Mouse (Mus musculus) heart, embryonic 14.5 days (tissue): ENCODE results near the gene Rmnd5b. TPM values are rescaled to one million over a fixed set of nuclear protein-coding genes. Genes with fewer than 3 reads are reported as not detected.

Experiments used
- ATAC-seq: fragments of 200-750 bp; cut with Nextera tagmentation; 2 replicates; pipeline ENCODE4 v1.8.0; 2017; ENCODE audit warnings: low read depth, moderate TSS enrichment; ENCODE audit not compliant: insufficient number of reproducible peaks, insufficient read depth, low FRiP score
- H3K27ac ChIP-seq, 2 experiments: fragments of 200-500 bp in 1 of 2; fragments of 300-500 bp in 1 of 2; sonication (generic) in 1 of 2; replicated peaks in 1 of 2; 2 replicates each; pipeline ENCODE4 v1.5.1; 2012 to 2014; ENCODE audit warnings: low read depth in 2 of 2, low read length in 2 of 2, control low read depth in 1 of 2, mild to moderate bottlenecking in 1 of 2, mixed read lengths in 1 of 2; ENCODE audit not compliant: control insufficient read depth in 1 of 2, insufficient read depth in 1 of 2
- H3K27me3 ChIP-seq: fragments of 300-500 bp; sonication (generic); 2 replicates; pipeline ENCODE4 v1.6.1; 2014; ENCODE audit warnings: mild to moderate bottlenecking, low read length, control low read depth; ENCODE audit not compliant: control insufficient read depth, insufficient read depth
- H3K36me3 ChIP-seq: fragments of 300-500 bp; sonication (generic); 2 replicates; pipeline ENCODE4 v1.6.1; 2014; ENCODE audit warnings: mild to moderate bottlenecking, control low read depth, low read length, mixed read lengths; ENCODE audit not compliant: control insufficient read depth, insufficient read depth
- H3K4me1 ChIP-seq, 2 experiments: fragments of 200-500 bp in 1 of 2; fragments of 300-500 bp in 1 of 2; sonication (generic) in 1 of 2; 2 replicates each; pipeline ENCODE4 v1.6.1; 2012 to 2014; ENCODE audit warnings: low read length in 2 of 2, control low read depth in 1 of 2, mixed read lengths in 1 of 2; ENCODE audit not compliant: control insufficient read depth in 2 of 2, insufficient read depth in 2 of 2
- H3K4me2 ChIP-seq: fragments of 300-500 bp; sonication (generic); 2 replicates; pipeline ENCODE4 v1.6.1; 2014; ENCODE audit warnings: mild to moderate bottlenecking, low read length
- H3K4me3 ChIP-seq, 2 experiments: fragments of 200-500 bp in 1 of 2; fragments of 300-500 bp in 1 of 2; sonication (generic) in 1 of 2; 2 replicates each; pipeline ENCODE4 v1.5.1; 2012 to 2014; ENCODE audit warnings: low read length in 2 of 2, mild to moderate bottlenecking in 2 of 2, control low read depth in 1 of 2, low read depth in 1 of 2, moderate library complexity in 1 of 2; ENCODE audit not compliant: control insufficient read depth in 1 of 2, insufficient read depth in 1 of 2
- H3K9ac ChIP-seq: fragments of 300-500 bp; sonication (generic); 2 replicates; pipeline ENCODE4 v1.6.1; 2014; ENCODE audit warnings: mild to moderate bottlenecking, low read length
- H3K9me3 ChIP-seq: fragments of 300-500 bp; sonication (generic); 2 replicates; pipeline ENCODE4 v1.6.1; 2016; ENCODE audit warnings: low read length, control low read depth; ENCODE audit not compliant: control insufficient read depth
- WGBS: fragments of 180-500 bp; shearing (Covaris S2); extraction: QIAGEN DNeasy Blood & Tissue Kit; methylation state at CpG from one replicate; pipeline ENCODE4 v1.1.7; 2014; 5-methylcytosine and 5-hydroxymethylcytosine counted together
- polyA plus RNA-seq: library from polyadenylated mRNA; unstranded; fragments of >200 nt; fragmentation: Nextera tagmentation; extraction: Ambion mirVana; gene quantifications from 2 replicates; pipeline ENCODE4 v1.2.1, GENCODE M21; 2014

Rmnd5b gene
- 32.1 and 34.3 TPM in 2 replicates for polyA plus RNA-seq

DNA sequence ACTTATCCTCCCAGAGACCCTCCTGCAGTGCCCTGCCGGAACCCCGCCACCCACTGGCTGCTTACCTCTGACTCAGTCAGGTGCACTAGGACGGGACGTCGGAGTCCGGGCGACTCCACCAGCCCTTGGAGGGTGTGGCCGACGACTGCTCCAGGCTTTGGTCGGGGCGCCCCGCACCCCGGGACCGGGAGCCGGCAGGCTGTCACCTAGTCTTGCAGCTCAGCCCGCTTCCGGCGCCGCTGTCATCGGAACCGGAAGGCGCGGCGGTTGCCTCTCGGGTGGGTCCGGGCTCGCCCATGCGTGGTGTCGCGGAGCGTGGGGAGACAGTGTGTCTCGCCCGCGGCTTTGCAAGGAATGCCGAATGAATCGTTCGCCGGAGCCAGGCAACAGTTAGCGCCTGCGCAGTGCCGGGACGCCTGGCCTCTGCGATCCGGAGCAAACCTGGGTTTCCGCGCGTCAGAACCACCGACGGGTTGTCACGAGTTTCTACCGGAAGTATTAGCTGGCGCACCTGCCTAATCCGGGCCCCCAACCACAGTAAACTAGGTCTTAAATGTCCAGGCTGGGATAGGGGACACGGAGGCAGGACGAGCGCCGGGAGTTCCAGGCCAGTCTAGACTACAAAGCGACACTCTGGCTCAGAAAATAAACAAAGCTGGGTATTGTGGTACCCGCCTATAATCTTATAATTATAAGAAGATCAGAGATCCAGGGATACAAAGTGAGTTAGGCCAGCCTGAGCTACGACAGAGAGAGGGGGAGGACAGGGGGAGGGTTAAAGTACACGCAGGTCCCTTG, at the start of gene Rmnd5b:
Gene Rmnd5b, minus strand, starts transcription at position 372 of the 798 bp plus-strand sequence.
- H3K9ac ChIP-seq, result peak within 1 kb of the TSS; percentile 80
- peak within 1 kb of the TSS; percentile 82 for H3K4me2 ChIP-seq
- peak; percentile 72 for ATAC-seq
- no peaks in the 10 kb centered on the region for H3K9me3 ChIP-seq
- H3K4me1 ChIP-seq, result peaks cover 2 to 11% of the 10 kb centered on the region in 2 experiments; a peak in 3 of 4 replicates
- H3K27ac ChIP-seq, result peak within 1 kb of the TSS; percentile 66 to 76
- H3K4me3 ChIP-seq, result peak within 1 kb of the TSS; percentile 80
- WGBS, result under 1% methylated on average over 61 of the region's 61 CpGs
- H3K36me3 ChIP-seq, result 0 out of 2 replicates have a peak, but pooled peaks cover 3% of the 10 kb centered on the region
- no peaks in the 10 kb centered on the region for H3K27me3 ChIP-seq

DNA sequence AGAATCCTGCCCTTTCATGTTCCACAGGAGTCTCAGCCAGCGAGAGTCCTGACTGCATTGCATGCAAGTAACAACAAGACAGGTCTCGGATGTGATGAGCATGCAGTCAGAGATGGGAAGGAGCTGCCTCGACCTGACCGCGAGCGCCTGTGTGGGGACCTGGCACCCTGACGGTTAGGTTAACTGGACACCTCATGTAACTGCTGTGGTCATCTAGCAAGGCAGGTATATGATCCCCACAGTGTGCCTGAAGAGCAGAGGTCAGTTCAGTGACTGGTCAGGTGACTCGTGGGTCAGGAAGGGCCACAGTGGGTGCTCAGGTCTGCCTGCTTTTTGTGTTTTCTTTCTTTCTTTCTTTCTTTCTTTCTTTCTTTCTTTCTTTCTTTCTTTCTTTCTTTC, 46.3 kb upstream of the Rmnd5b start:
- peaks cover 10% of the 10 kb centered on the region for H3K36me3 ChIP-seq
- no peak overlapping the region for H3K27ac ChIP-seq
- WGBS, result 29% methylated on average over 8 of the region's 8 CpGs
- H3K9me3 ChIP-seq, result no peaks in the 10 kb centered on the region
- H3K4me1 ChIP-seq, result 0 out of 4 replicates have a peak, but pooled peaks cover 0 to 3% of the 10 kb centered on the region in 2 experiments
- no peaks in the 10 kb centered on the region for H3K27me3 ChIP-seq
- ATAC-seq, result no peak
- H3K4me3 ChIP-seq, result no peak overlapping the region
- no peak overlapping the region for H3K9ac ChIP-seq
- H3K4me2 ChIP-seq, result no peak overlapping the region

DNA sequence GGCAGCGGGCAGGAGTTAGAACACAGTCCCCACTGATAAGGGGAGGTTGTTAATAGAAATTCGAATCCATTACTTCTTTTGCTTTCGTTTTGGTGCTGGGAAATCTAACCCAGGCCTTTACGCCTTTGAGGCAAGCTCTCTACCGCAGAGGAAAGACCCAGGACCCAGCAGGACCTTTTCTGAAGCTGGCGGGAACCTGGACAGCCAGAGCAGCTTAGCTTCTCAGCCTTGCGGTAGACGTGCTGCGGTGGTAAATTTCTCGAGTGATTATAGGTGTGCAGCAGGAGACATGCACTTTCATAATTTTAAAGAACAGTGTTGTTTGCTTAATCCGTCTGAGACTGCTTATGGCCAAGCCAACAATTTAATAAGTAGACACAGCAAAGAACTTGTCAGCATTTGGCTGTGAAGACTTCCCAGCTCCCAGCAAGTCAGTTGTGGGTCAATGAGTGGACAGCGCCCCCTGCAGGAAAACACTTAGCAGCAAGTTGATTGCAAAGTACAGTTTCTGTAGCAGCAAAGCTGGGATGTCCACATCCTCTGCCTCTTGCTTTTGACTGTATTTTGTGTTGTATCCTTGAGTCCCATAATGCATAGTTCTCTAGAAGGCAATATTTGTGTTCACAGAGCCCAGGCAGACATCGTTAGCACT, 45.8 kb upstream of the Rmnd5b start:
- Histone ChIP-seq H3K9me3 (no peaks in the 10 kb centered on the region), H3K36me3 (peaks cover 10% of the 10 kb centered on the region), H3K4me1 (0 out of 4 replicates have a peak, but pooled peaks cover 0 to 3% of the 10 kb centered on the region in 2 experiments), H3K4me3 (peak overlapping the region in 1 of 2 experiments; percentile 0; a peak in 1 of 4 replicates), H3K9ac (peak overlapping the region; percentile 40; the same call in 1 of the 2 replicates), H3K27me3 (no peaks in the 10 kb centered on the region), H3K27ac (no peak overlapping the region), H3K4me2 (peak overlapping the region; percentile 50)
- ATAC-seq, result no peak
- WGBS, result 31% methylated on average over 13 of the region's 13 CpGs

DNA sequence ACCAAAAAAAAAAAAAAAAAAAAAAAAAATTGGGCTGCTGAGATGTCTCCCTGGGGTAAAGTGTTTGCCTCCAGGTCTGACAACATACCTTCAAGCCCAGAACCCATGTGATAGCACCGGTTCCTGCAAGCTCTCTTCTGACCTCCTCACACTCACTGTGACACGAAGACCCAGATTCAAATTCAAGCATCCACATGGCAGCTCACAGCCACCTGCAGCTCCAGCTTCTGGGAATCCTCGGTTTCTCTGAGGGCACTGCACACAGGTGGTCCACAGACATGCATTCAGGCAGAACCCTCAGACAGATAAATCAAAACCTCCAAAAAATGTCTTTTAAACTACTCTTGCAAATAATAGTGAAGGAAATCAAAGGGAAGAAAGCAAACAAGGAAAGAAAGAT, 43.8 kb upstream of the Rmnd5b start:
- Histone ChIP-seq H3K36me3 (no peaks in the 10 kb centered on the region), H3K27ac (no peak overlapping the region), H3K4me1 (0 out of 4 replicates have a peak, but pooled peaks cover 0 to 3% of the 10 kb centered on the region in 2 experiments), H3K4me2 (no peak overlapping the region), H3K9me3 (no peaks in the 10 kb centered on the region), H3K27me3 (no peaks in the 10 kb centered on the region), H3K9ac (no peak overlapping the region), H3K4me3 (no peak overlapping the region)
- WGBS, result 68% methylated on average over 3 of the region's 3 CpGs
- no peak for ATAC-seq

DNA sequence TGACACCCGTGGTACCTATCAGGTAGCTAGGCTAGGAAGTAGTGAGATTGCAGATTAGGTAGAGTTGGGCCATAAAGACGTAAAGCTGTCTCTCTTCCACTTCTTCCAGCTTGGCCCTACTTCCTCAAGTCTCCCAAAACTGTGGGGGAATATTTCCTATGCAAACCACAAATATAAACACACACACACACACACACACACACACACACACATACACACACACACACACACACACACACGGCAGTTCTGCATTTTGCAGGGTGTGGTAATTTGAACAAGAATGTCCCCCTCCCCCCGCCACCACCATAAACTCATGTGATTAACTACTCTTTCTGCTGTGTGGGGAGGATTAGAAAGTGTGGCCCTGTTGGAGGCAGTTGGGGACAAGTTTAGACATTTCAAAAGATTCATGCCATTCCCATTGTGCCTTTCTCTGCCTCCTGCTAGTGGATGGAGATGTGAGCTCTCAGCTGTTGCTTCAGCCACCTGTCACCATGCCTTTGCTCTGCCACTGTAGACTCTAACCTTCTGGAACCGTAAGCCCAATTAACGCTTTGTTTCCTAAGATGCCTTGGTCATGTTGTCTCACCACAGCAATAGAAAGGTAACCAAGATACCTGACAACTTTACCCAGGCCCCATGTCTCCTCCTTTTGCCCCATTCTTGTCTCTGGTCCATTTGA, 42.2 kb upstream of the Rmnd5b start:
- no peak for ATAC-seq

DNA sequence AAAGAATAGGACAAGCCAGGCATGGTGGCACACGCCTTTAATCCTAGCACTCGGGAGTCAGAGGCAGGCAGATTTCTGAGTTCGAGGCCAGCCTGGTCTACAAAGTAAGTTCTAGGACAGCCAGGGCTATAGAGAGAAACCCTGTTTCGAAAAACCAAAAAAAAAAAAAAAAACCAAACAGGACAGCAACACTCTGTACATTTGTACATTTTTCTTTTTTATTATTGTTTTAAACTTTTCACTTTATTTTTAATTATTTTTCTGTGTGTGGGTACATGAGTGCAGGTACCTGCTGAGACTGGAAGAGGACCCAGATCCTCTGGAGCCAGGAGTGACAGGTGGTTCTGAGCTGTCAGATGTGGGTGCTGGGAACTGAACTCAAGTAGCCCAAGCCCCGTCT, 39.7 kb upstream of the Rmnd5b start:
- Histone ChIP-seq H3K27me3 (no peaks in the 10 kb centered on the region), H3K4me2 (no peak overlapping the region), H3K27ac (no peak overlapping the region), H3K9me3 (no peaks in the 10 kb centered on the region), H3K36me3 (no peaks in the 10 kb centered on the region), H3K9ac (no peak overlapping the region), H3K4me3 (no peak overlapping the region), H3K4me1 (no peaks in the 10 kb centered on the region)
- WGBS, result 69% methylated on average over 5 of the region's 5 CpGs
- no peak for ATAC-seq

More for the DNA sequence above, 42.2 kb upstream of the Rmnd5b start:
- no peak overlapping the region for H3K27ac ChIP-seq
- WGBS, result 71% methylated on average over 6 of the region's 6 CpGs
- H3K4me1 ChIP-seq, result 0 out of 4 replicates have a peak, but pooled peaks cover 0 to 3% of the 10 kb centered on the region in 2 experiments
- H3K9ac ChIP-seq, result no peak overlapping the region
- H3K4me2 ChIP-seq, result no peak overlapping the region
- no peaks in the 10 kb centered on the region for H3K36me3 ChIP-seq
- no peaks in the 10 kb centered on the region for H3K9me3 ChIP-seq
- H3K4me3 ChIP-seq, result no peak overlapping the region
- H3K27me3 ChIP-seq, result no peaks in the 10 kb centered on the region

DNA sequence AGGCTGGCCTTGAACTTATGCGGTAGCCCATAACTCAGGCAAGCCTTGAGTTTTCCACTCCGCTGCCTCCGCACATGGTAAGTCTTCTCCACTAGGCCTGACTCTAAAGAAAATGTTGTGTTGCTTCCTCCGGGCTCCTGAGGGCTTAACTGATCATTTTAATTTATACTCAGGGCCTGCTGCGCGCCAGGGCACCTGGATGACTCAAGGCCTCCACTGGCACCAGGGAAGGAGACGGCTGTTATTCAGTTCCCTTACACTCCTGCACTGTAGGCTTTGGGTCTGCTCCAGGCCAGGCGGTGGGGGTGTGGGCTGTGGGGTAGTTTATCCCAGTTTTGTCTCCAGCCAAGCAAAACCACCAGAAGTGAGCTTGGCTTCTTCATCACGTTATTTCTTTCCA, 37.6 kb upstream of the Rmnd5b start:
- Histone ChIP-seq H3K9me3 (no peaks in the 10 kb centered on the region), H3K9ac (no peak overlapping the region), H3K4me2 (no peak overlapping the region), H3K27me3 (no peaks in the 10 kb centered on the region), H3K4me3 (no peak overlapping the region), H3K4me1 (no peaks in the 10 kb centered on the region), H3K27ac (no peak overlapping the region), H3K36me3 (no peaks in the 10 kb centered on the region)
- no peak for ATAC-seq
- 84% methylated on average over 9 of the region's 9 CpGs for WGBS
